Mouse (Mus musculus) CD4-positive helper T cell, adult 2 months (primary cell): ENCODE measurements around the gene Dcst1.
A peak's percentile ranks its signal among the peaks of the same experiment; 100 is the strongest.

Experiments
- DNase-seq: peaks from one replicate; pipeline ENCODE4 v3.0.0-alpha.2; 2012; ENCODE audit warnings: low read depth, missing footprints, low spot score

Gene Dcst1

GRCm38 (mm10) chr3:89365153-89365485 is at the start of gene Dcst1:
Gene Dcst1 (minus strand): TSS chr3:89365253.
- no peak for DNase-seq

- peak; percentile 99 for DNase-seq
Measured at GRCm38 (mm10) chr3:89411490-89412393, 46.7 kb upstream of the Dcst1 start, which contains the start of gene Flad1. Gene Flad1 (minus strand): TSS chr3:89411870.

GRCm38 (mm10) chr3:89410864-89411263 is 45.8 kb upstream of the Dcst1 start:
- no peak for DNase-seq

- no peak for DNase-seq
Measured at GRCm38 (mm10) chr3:89409701-89410100, 44.6 kb upstream of the Dcst1 start.

GRCm38 (mm10) chr3:89408448-89408847 is 43.4 kb upstream of the Dcst1 start:
- no peak for DNase-seq

GRCm38 (mm10) chr3:89406887-89407286 is 41.8 kb upstream of the Dcst1 start:
- no peak for DNase-seq

GRCm38 (mm10) chr3:89402693-89403092 is 37.6 kb upstream of the Dcst1 start, which contains the start of gene Lenep:
Gene Lenep (minus strand): TSS chr3:89402793.
- DNase-seq, result no peak

- no peak for DNase-seq
Measured at GRCm38 (mm10) chr3:89401329-89401728, 36.3 kb upstream of the Dcst1 start.

GRCm38 (mm10) chr3:89396654-89397005 is 31.6 kb upstream of the Dcst1 start:
- no peak for DNase-seq

- DNase-seq, result peak; percentile 71
Measured at GRCm38 (mm10) chr3:89395806-89396653, 31.0 kb upstream of the Dcst1 start.

- DNase-seq, result no peak
Measured at GRCm38 (mm10) chr3:89395419-89395805, 30.4 kb upstream of the Dcst1 start.

- DNase-seq, result no peak
Measured at GRCm38 (mm10) chr3:89394894-89395256, 29.8 kb upstream of the Dcst1 start.

GRCm38 (mm10) chr3:89394006-89394893 is 29.2 kb upstream of the Dcst1 start, which contains the start of gene Zbtb7b:
Gene Zbtb7b (minus strand): TSS chr3:89394776.
- DNase-seq, result peak; percentile 80

- peak; percentile 94 for DNase-seq
Measured at GRCm38 (mm10) chr3:89393605-89394004, 28.6 kb upstream of the Dcst1 start.

- peak; percentile 49 for DNase-seq
Measured at GRCm38 (mm10) chr3:89392871-89393311, 27.8 kb upstream of the Dcst1 start.

GRCm38 (mm10) chr3:89391663-89392511 is 26.8 kb upstream of the Dcst1 start:
- peak; percentile 46 for DNase-seq

GRCm38 (mm10) chr3:89390699-89391662 is 25.9 kb upstream of the Dcst1 start:
- peak; percentile 53 for DNase-seq

GRCm38 (mm10) chr3:89390111-89390515 is 25.1 kb upstream of the Dcst1 start:
- peak; percentile 59 for DNase-seq
